Mouse (Mus musculus) gastrocnemius, postnatal 10 days (tissue): ENCODE measurements at regions not wholly inside any gene's neighbourhood (a gene's known extent, or its start where the extent isn't known, plus 50 kb on each side); places are given as distances from the start of the nearest gene placed in this dataset.

Experiments used
- DNase-seq: peaks from one replicate; pipeline ENCODE4 v3.0.0; 2021; ENCODE audit warnings: mixed read lengths

DNA sequence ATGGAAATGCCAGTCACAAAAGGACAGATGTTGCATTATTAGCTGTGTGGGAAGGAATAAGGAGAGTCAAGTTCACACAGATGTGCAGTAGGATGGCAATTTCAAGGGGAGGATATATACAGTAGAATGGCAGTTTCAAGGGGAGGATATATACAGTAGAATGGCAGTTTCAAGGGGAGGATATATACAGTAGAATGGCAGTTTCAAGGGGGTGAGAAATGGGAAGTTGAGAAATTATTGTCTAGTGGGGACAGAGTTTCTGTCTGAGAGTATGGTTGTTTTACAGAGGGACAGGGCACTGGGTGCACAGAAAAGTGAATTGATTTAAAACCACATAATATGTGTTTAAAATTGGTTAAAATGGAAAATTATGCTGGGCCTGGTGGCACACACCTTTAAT, 54.8 kb upstream of the Scel start:
- no peak for DNase-seq

- no peak for DNase-seq
These were observed 57.0 kb upstream of the Scel start for GRCm38 (mm10) chr14:103456106-103456505.

- DNase-seq = no peak
These were observed 62.4 kb upstream of the Scel start for GRCm38 (mm10) chr14:103450756-103451155.

- no peak for DNase-seq
These were observed 63.7 kb upstream of the Scel start for GRCm38 (mm10) chr14:103449447-103449846.

GRCm38 (mm10) chr14:103449033-103449432, 64.1 kb upstream of the Scel start:
- no peak for DNase-seq

DNA sequence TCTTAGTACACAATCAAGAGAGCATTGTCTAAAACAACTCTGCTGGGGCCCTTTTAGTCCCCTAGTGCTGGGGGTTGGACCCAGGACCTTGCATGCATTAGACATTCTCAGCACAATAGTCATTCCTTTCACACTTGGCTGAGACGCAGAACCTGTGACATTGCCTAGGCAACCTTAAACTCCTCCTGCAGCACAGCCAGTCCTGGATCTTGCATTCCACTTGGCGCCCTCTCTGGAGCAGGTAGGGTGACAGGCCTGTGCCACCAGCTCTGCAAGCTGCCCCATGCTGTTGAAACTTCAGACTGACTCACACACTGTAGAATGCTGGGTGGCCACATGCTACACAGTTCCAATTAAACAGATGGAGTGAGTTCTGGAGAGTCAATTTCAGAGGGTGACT, 66.5 kb upstream of the Scel start:
- DNase-seq = no peak

DNA sequence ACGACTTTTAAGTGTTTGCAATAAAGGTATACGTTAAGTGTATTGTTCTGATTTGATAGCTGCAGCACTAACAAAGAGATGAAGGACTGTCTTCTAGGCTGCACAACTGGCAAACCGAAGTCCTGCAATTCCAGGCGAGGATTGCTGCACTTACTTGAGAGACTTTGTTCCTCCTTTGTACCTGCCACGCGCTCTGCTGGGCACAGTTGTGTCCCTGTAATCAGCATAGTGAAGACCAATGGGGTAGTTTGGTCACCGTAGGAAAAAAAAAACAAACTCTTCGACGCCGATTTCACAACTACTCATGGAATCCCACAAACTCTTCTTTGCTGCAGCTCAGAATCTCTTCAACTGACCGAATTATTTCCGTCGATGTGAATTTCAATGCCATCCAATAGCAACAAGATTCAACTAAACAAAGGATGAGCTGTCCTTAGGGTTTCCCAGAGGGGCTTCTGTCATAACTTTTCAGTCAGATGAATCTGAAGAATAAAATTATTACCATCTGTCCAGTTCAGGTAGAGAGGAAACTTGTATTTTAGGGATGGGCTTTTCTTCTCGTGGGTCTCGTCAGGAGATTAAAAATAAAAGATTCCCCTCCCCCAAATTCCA, 71.6 kb upstream of the Scel start:
- DNase-seq = no peak

DNA sequence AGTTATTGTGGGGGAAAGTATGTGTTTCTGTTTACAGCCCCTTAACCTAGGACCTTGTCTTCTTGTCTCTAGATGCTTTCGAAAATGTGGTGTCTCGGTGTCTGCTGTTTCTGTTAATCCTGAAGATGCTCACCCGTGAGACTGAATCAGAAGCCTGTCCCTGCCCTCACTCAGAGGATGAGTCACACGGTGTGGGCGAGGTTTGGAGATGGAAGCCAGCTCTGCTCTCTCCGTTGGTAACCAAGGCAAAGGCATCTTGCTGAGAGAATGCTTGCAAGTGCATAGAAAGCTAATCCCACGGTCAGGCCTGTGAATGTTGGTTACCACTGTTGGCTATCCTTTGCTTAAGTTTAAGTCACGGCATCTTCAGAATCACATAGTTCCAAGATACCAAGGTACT, 72.9 kb upstream of the Scel start:
- DNase-seq = no peak

DNA sequence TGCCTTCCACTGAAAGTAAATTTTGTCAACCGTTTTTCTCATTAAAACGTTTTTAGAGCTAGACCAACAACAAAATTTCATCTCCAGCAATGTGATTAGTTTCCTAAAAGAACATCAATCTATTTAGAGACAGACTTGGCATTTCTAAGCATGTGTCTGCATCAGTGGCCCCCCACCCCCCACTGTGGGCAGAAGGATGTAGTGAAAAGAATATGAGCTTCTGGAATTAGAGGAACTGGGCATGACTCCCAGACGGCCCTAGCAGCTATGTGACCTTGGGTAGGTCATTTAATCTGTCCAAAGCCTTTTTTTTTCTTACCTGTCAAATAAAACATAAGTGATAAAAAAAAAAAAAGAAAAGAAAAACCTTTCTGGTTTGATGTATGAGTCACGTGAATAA, 78.9 kb upstream of the Scel start:
- DNase-seq = peak; percentile 31

GRCm38 (mm10) chr14:103433106-103433505, 80.0 kb upstream of the Scel start:
- DNase-seq = no peak

- no peak for DNase-seq
These were observed 81.3 kb upstream of the Mycbp2 start for GRCm38 (mm10) chr14:103427873-103428272.

GRCm38 (mm10) chr14:103421305-103421822, 74.8 kb upstream of the Mycbp2 start:
- no peak for DNase-seq

DNA sequence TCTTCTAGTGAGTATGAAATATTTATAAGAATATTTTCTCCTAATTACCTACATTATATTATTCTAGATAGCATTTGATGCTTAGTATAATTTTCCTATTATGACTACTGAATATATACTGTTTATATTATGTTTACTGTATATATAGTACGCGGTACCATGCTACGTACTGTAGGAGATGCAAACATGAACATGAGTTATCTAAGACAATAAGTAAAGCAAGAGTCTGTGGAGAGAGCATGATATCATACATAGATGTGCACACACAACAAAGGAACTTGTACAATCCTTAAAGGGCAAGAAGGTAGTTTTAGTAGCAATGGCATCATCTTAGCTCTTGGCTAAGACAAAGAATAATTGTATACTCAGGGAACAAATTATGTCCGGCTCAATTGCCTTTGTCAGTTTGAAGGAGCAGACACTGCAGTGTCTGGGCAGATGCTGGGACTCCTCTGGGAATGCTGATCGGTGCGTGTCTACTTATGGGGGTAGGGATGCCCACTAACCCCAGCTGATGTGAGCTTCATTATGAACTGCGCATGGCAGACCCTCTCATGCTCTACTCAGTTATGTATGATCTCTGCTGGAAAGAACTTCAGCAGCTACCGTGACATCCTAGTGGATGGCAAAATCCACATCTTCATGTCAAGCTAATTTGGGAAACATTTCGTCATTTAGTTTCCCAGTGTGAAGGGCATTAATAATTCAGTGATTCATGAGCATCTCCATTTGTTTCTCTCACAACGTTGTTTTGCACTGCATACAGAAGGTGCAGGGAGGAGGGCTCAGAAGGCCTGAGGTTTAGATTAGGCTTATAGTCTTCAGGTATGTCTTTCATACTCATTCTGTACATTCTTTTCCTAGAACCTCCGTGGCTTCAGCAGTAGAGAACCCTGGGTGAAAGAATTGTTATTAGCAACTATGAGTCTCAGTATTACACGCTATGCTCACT, 70.8 kb upstream of the Mycbp2 start:
- DNase-seq = no peak

DNA sequence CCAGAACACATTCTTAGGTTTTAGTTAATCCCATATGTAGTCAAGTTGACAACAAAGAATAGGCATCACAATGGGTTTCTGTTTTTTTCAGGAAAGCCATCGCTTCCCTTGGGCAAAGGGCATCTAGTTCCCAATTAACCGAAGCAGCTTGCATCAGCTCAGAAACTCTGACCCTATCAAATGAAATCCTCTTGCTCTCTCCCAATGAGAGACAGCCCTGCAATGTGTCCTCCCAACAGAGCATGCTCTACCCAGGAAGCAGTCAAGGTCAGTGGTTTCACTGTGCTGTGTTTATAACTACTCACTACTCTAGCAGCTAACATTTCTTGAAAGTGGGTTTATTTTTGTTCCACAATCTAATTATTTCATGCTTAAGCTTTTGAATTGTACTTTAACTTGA, 58.0 kb upstream of the Mycbp2 start:
- no peak for DNase-seq

DNA sequence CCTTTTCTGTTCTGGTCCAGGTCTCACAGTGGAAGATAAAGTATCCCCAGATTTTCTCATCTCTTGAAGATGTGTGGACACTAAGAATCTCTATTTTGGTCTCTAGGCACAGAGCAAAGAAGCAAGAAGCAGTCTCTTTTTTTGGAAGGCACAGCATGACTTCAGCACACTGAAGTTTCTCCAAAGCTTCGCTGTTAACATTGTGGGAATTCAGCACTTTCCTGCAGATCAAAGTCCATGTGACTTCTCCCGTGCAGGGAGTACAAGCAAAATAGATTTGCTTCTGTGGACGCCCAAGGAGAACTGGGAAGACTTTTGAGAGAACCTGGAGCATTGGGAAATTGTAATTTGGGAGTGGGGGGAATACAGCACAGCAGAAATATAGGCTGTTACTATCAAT, 56.4 kb upstream of the Mycbp2 start:
- no peak for DNase-seq

DNA sequence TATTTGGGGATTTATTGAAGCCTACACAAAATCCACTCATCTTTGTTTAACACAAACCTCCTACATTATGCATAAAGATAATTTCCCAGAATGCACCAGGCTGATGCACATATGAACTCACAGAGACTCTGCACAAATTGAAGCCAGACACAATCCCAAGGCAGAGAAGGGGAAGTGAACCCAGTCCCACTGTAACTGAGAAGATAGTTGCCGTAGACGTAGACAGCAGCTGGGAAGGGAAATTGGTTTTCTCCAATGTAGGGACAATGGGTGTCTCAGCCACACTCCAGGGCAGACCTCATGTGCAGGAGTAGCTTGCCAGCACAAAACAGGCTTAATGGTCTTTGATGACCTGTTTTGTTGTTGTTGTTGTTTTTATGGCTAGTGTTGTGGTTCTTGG, 55.4 kb upstream of the Mycbp2 start:
- DNase-seq = no peak

DNA sequence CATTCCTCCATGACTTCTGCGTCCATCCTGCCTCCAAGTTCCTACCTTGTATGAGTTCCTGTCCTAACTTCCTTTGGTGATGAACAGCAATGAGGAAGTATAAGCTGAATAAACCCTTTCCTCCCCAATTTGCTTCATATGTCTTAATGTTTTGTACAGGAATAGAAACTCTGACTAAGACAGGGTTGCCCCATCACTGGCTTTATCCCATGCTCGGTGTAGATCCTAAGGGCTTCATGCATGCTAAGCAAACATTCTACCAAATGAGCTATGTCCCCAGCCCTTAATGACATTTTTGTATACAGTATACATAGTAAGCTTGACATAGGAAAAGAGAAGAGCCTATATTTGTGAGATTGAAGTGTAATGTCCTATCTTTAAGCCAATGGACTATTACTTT, 54.7 kb upstream of the Mycbp2 start:
- DNase-seq = no peak

- no peak for DNase-seq
These were observed 51.8 kb upstream of the Mycbp2 start for GRCm38 (mm10) chr14:103398401-103398800.
